Mouse (Mus musculus): ENCODE results near the gene Rack1.

GRCm38 (mm10) chr11:48852624-48853473 is 52.7 kb downstream of the Rack1 start:
- TF ChIP-seq CTCF (IDR thresholded peaks at IDR 0.05; ENCODE audit: control insufficient read depth, insufficient read depth, low read length) (no peak), POLR2A (IDR thresholded peaks at IDR 0.05; ENCODE audit: borderline replicate concordance, control insufficient read depth, low read depth, low read length) (no peak)

Data from bone marrow, adult 2 months (tissue).